Mouse (Mus musculus): ENCODE results near the gene Kcnk6. TPM values are rescaled to one million over a fixed set of nuclear protein-coding genes. Genes with fewer than 3 reads are reported as not detected.
"Not testable (repeated sequence)": the region's sequence is repeated elsewhere in the genome, so short reads cannot be mapped to it uniquely, and the experiment has no call there.

Gene Kcnk6
- total RNA-seq, 2 experiments from 2014 or later, result 4.7 to 5.9 TPM

- no peak for DNase-seq (ENCODE audit: low spot score in 2 of 2)
Observed at GRCm38 (mm10) chr7:29247706-29248105, 15.4 kb upstream of the Kcnk6 start.

DNA sequence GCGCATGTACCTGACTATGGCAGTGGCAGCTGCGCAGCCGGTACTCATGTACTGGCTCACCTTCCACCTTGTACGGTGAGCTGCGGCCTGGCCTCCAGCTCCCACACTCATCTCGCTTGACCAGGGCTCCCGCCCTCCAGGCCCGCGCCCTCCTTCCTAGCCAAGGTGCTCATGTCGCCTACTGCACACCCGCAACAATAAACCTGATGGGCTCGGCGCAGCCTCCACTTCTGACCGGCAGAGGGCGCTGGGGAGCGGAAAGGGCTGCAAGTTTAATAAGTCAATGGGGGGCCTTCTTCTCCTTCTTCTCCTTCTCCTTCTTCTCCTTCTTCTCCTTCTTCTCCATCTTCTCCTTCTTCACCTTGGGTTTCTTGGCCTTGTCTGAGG lies 15.0 kb upstream of the Kcnk6 start:
- DNase-seq (ENCODE audit: low spot score in 2 of 2), result peak; percentile 70 to 80

GRCm38 (mm10) chr7:29246619-29247313 lies 14.5 kb upstream of the Kcnk6 start:
- no peak for DNase-seq (ENCODE audit: low spot score in 2 of 2)

GRCm38 (mm10) chr7:29246015-29246414 lies 13.7 kb upstream of the Kcnk6 start:
- DNase-seq (ENCODE audit: low spot score in 2 of 2), result no peak

DNA sequence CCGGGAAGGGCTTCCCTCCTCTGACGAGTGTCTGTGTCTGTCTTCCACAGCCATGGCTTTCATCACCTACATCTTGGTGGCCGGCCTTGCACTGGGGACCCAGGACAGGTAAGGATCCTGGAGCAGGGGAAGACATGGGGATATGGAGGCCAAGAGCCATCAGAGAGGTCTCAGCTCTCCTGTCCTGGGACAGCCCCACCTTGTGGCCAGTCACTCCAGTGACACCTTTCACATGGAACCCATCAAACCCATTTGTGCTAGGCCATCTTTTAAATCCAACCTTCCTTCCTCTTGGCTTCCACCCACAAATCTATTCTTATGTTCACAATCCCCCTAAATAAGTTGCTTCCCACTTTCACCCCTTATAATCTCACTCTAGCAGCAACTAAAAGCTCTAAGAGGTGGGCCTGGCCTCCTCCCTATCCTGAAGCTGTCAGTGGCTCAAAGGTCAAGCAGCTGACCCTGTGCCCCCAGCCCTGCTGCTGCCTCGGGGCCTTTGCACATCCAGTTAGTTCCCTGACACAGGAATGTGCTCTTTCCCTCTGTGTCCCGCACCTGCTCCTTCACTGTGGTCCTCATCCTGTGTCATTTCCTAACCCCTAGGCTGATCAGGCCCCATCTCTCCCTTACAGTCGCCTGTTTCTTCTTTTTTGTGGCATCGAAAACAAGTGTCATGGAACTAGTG lies 12.6 kb upstream of the Kcnk6 start:
- no peak for DNase-seq (ENCODE audit: low spot score in 2 of 2)

- DNase-seq (ENCODE audit: low spot score in 2 of 2), result peak; percentile 94 to 98
Observed at GRCm38 (mm10) chr7:29238019-29238967, 6.0 kb upstream of the Kcnk6 start, which contains the start of gene Yif1b. TSS of gene Yif1b (plus strand) at chr7:29238329.

DNA sequence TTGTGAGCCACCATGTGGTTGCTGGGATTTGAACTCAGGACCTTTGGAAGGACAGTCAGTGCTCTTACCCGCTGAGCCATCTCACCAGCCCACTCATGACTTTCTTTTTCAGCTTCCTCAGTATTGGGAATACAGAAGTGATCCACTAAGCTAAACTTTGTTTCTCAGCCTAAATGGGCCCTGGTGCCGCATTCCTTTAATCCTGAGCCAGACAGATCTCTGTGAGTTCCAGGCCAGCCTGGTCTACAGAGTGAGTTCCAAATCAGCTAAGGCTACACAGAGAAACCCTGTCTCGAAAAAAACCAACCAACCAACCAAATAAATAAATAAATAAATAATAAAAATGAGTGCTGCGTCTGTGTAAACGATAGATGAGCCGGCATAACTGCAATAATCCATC lies 5.3 kb upstream of the Kcnk6 start:
- DNase-seq (ENCODE audit: low spot score in 2 of 2), result not testable (repeated sequence)

GRCm38 (mm10) chr7:29236593-29236992 lies 4.3 kb upstream of the Kcnk6 start:
- no peak for DNase-seq (ENCODE audit: low spot score in 2 of 2)

DNA sequence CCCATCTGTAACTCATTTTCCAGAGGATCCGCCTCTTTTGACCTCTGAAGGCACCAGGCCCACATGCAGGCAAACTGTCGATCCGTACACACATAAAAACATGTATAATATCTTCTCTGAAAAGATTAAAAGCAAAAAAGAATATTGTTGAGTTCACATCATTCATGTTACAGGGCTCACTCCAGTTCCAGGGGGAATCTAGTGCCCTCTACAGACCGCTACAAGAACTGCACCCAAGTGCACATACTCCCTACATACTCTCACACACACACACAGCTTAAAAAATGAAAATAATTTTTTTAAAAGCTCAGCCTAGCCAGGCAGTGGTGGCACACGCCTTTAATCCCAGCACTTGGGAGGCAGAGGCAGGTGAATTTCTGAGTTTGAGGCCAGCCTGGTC lies 2.3 kb upstream of the Kcnk6 start:
- no peak for DNase-seq (ENCODE audit: low spot score in 2 of 2)

DNA sequence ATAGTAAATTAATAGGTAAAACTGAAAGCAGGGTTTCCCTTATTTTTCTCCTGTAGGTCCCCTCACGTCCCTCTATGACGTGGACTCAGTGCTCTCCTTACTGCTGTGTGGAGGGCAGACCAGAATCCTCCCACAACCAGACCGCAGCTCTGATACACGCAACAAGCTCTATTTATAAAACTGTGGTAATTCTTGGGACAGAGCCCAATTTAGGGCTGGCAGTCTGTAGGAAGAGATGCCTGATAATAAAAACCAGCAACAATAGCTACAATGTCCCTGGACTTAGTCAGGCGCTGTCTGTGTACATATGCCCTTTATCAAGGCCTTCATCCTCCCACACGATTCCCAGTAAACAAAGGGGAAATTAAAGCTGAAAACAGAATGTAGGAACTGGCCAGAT lies 1.4 kb upstream of the Kcnk6 start:
- DNase-seq (ENCODE audit: low spot score in 2 of 2), result no peak

- no peak for DNase-seq (ENCODE audit: low spot score in 2 of 2)
Observed at GRCm38 (mm10) chr7:29231517-29231916, 798 bp downstream of the Kcnk6 start.

DNA sequence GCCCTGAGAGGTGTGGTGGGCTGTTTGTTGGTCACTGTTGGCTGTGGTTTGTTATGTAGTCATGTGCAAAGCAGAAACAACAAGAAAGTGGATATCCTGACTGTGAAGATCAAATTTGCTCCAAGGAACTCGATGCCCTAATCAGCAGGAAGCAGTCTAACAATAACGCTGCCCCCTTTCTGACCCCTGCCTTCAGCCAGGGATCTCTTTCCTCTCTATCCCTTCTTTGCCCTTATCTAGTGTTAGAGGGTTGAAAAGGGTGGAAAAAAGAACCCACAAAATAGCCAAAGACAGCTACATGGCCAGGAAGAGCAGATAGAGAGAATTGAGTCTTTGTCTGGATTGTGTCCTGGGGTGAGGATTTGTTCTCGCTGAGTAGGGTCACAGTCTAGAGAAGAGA lies 1.8 kb downstream of the Kcnk6 start:
- no peak for DNase-seq (ENCODE audit: low spot score in 2 of 2)

GRCm38 (mm10) chr7:29228202-29228601 lies 4.1 kb downstream of the Kcnk6 start:
- DNase-seq (ENCODE audit: low spot score in 2 of 2), result no peak

DNA sequence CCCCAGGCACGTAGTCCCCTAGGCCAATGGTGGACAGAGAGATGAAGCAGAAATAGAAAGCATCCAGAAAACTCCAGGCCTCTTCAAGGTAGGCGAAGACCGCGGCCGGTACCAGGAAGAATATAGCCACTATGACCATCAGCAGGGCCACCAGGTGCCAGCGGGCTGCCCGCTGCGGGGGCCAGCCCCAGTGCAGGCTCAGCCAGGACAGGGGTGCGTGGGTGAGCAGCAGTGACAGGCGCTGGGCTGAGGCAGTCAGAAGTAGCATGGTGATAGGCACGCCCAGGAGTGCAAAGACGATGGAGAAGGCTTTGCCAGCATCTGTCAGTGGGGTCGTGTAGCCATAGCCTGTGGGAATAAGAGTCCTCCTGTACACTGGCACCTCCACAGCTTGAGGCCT lies 6.8 kb downstream of the Kcnk6 start:
- DNase-seq (ENCODE audit: low spot score in 2 of 2), result no peak

DNA sequence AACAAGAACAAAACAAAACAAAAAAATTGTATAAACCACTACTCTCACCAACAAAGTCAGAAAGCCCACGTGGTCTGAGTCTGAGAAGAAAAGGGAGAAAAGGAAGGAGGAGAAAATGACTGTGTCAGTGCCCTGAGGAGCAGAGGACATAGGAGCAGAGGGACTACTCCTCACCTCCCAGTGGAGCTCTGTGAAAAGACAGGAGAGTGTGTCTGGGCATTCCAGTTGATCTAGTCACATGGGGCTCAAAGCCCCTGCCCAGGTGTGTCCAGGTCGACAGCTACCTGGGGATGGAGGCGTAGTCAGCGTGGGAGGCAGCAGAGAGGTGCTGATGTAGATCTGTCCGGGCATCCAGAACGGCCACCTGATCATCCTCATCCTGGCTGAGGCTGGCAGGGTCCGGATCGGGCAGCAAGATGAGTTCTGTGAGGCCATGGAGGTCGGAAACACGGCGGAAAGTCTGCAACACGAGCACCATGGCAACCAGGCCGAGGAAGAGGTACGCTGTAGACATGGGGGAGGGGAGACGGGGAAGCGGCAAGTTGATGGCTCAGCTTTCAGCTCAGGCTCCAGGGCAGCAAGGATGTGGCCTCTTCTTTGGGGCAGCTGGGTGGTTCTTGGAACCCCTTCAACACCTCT lies 7.4 kb downstream of the Kcnk6 start:
- no peak for DNase-seq (ENCODE audit: low spot score in 2 of 2)

DNA sequence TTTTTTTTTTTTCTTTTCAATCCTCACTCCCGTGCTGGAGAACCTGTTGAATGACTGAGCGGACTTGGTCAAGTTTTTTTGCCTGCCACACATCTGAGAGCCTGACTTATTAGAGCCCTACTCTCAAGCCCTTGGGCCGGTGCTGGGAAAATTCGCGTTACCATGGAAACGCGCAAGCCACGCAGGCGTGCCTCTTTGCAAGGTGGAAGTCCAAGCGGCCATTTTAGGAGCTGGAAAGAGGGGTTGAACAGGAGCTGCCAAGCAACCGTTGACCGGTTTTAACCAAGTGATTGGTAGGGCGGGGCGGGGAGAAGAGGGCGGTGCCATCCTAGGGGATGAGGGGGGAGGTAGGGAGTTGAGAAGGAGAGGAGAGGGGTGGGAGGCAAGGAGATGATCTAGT lies 17.5 kb downstream of the Kcnk6 start:
- DNase-seq (ENCODE audit: low spot score in 2 of 2), result no peak

GRCm38 (mm10) chr7:29214236-29214635 lies 18.1 kb downstream of the Kcnk6 start:
- no peak for DNase-seq (ENCODE audit: low spot score in 2 of 2)

DNA sequence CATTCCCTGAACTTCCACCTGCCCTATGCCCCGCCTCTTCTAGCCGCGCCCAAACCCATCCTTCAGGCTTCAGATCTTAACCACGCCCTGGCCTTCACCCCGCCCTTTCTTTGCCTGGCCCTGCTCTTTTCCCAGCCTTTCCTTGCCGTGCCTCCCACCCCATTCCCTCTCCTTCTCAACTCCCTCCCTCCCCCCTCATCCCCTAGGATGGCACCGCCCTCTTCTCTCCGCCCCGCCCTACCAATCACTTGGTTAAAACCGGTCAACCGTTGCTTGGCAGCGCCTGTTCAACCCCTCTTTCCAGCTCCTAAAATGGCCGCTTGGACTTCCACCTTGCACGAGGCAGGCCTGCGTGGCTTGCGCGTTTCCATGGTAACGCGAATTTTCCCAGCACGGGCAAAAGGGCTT lies 18.6 kb downstream of the Kcnk6 start, which contains the start of gene Catsperg1:
Gene Catsperg1 (minus strand): TSS at position 361 of the 408 bp plus-strand sequence.
- no peak for DNase-seq (ENCODE audit: low spot score in 2 of 2)

DNA sequence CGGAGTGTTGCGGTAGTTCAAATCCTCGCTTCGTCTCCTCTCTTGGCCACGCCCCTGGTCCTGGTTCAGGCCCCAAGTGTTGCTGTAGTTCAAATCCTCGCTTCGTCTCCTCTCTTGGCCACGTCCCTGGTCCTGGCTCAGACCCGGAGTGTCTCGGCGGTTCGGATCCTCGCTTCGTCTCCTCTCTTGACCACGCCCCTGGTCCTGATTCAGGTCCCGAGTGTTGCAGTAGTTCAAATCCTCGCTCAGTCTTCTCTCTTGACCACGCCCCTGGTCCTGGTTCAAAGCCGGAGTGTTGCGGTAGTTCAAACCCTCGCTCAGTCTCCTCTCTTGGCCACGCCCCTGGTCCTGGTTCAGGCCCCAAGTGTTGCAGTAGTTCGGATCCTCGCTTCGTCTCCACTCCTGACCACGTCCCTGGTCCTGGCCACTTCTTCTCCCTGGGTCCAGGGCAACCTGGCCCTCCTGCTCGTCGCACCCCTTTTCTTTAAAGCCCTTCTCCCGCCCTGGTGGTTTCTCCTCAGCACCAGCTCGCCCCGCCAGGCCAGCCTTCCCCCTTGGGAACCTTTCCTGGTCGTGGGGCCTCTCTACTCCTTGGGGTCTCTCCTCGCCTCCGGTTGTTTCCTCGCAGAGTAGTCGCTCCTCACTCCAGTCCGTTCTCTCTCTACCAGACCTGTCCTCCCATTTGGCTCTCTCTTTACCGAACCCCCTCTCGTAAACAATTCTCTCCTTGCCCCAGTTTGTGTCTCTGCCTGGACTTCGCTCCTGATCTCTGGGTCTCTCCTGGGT lies 19.3 kb downstream of the Kcnk6 start:
- DNase-seq (ENCODE audit: low spot score in 2 of 2), result not testable (repeated sequence)

DNA sequence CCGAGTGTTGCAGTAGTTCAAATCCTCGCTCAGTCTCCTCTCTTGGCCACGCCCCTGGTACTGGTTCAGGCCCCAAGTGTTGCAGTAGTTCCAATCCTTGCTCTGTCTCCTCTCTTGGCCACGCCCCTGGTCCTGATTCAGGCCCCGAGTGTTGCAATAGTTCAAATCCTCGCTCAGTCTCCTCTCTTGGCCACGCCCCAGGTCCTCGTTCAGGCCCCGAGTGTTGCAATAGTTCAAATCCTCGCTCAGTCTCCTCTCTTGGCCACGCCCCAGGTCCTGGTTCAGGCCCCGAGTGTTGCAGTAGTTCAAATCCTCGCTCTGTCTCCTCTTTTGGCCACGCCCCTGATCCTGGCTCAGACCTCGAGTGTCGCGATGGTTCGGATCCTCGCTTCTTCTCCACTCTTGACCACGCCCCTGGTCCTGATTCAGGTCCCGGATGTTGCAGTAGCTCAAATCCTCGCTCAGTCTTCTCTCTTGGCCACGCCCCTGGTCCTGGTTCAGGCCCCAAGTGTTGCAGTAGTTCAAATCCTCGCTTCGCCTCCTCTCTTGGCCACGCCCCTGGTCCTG lies 20.0 kb downstream of the Kcnk6 start:
- no peak for DNase-seq (ENCODE audit: low spot score in 2 of 2)

Measured in gastrocnemius, postnatal 4 days (tissue).